Mouse (Mus musculus) hindbrain, postnatal 0 days (tissue): ENCODE results near the gene Dync1li2. TPM values are rescaled to one million over a fixed set of nuclear protein-coding genes. Genes with fewer than 3 reads are reported as not detected.

Source experiments
- ATAC-seq: fragments of 200-750 bp; cut with Nextera tagmentation; 2 replicates; pipeline ENCODE4 v1.8.0; 2017; ENCODE audit warnings: mild to moderate bottlenecking, moderate TSS enrichment, moderate library complexity
- DNase-seq: peaks from one replicate; pipeline ENCODE4 v3.0.0-alpha.2; 2015; ENCODE audit warnings: low spot score
- H3K27ac ChIP-seq: fragments of 300-500 bp; sonication (generic); 2 replicates; pipeline ENCODE4 v1.5.1; 2014; ENCODE audit warnings: mild to moderate bottlenecking
- H3K27me3 ChIP-seq: fragments of 300-500 bp; sonication (generic); 2 replicates; pipeline ENCODE4 v1.6.1; 2014; ENCODE audit warnings: low read length, mixed read lengths; ENCODE audit not compliant: insufficient read depth
- H3K36me3 ChIP-seq: fragments of 300-500 bp; sonication (generic); 2 replicates; pipeline ENCODE4 v1.6.1; 2014; ENCODE audit warnings: low read length, mixed read lengths; ENCODE audit not compliant: insufficient read depth
- H3K4me1 ChIP-seq: fragments of 300-500 bp; sonication (generic); 2 replicates; pipeline ENCODE4 v1.6.1; 2014; ENCODE audit warnings: antibody characterized with exemption, low read length, mixed read lengths; ENCODE audit not compliant: insufficient read depth
- H3K4me2 ChIP-seq: fragments of 300-500 bp; sonication (generic); 2 replicates; pipeline ENCODE4 v1.6.1; 2014; ENCODE audit warnings: low read depth, mild to moderate bottlenecking, low read length, moderate library complexity, mixed read lengths
- H3K4me3 ChIP-seq: fragments of 300-500 bp; sonication (generic); 2 replicates; pipeline ENCODE4 v1.5.1; 2014; ENCODE audit warnings: low read length
- H3K9ac ChIP-seq: fragments of 300-500 bp; sonication (generic); replicated peaks from 2 replicates; pipeline ENCODE4 v1.6.1; 2014; ENCODE audit warnings: mild to moderate bottlenecking, low read length, moderate library complexity, mixed read lengths
- H3K9me3 ChIP-seq: fragments of 300-500 bp; sonication (generic); 2 replicates; pipeline ENCODE4 v1.6.1; 2016; ENCODE audit warnings: low read length, mixed read lengths
- CTCF ChIP-seq: IDR thresholded peaks from 2 replicates; pipeline ENCODE4 v1.5.1; 2016; ENCODE audit warnings: antibody characterized with exemption, control low read depth, low read depth
- WGBS: fragments of 180-500 bp; shearing (Covaris S2); extraction: QIAGEN DNeasy Blood & Tissue Kit; methylation state at CpG from one replicate; pipeline ENCODE4 v1.1.7; 2014; 5-methylcytosine and 5-hydroxymethylcytosine counted together
- polyA plus RNA-seq: library from polyadenylated mRNA; unstranded; fragments of >200 nt; fragmentation: Nextera tagmentation; extraction: Ambion mirVana; gene quantifications from 2 replicates; pipeline ENCODE4 v1.2.1, GENCODE M21; 2015
- total RNA-seq: library from RNA; depleted of rRNA; stranded (reverse); fragments of >200 nt; gene quantifications from 2 replicates; pipeline ENCODE4 v1.2.3, GENCODE M21; 2014

Dync1li2 gene
- total and polyA plus RNA-seq, 2 experiments from 2014 or later: 59.0 to 71.1 TPM

- WGBS: 62% methylated on average over 7 of the region's 7 CpGs
Observed at GRCm38 (mm10) chr8:104387501-104387900, 55.3 kb downstream of the Dync1li2 start.

GRCm38 (mm10) chr8:104386693-104387092, 56.2 kb downstream of the Dync1li2 start:
- Histone ChIP-seq H3K4me3 (no peak overlapping the region), H3K4me1 (peaks cover 14% of the 10 kb centered on the region), H3K27ac (no peak overlapping the region), H3K36me3 (no peaks in the 10 kb centered on the region), H3K4me2 (no peak overlapping the region), H3K27me3 (no peaks in the 10 kb centered on the region), H3K9ac (no peak overlapping the region), H3K9me3 (no peaks in the 10 kb centered on the region)
- 19% methylated on average over 4 of the region's 4 CpGs for WGBS
- ATAC-seq (no peak), DNase-seq (no peak)
- TF ChIP-seq CTCF: no peak

More at GRCm38 (mm10) chr8:104387501-104387900, 55.3 kb downstream of the Dync1li2 start:
- Histone ChIP-seq H3K4me2 (no peak overlapping the region), H3K4me3 (no peak overlapping the region), H3K4me1 (peaks cover 11% of the 10 kb centered on the region), H3K9ac (no peak overlapping the region), H3K9me3 (no peaks in the 10 kb centered on the region), H3K27me3 (no peaks in the 10 kb centered on the region), H3K36me3 (no peaks in the 10 kb centered on the region), H3K27ac (no peak overlapping the region; the same call in 1 of the 2 replicates)
- ATAC-seq (no peak), DNase-seq (no peak)
- TF ChIP-seq CTCF: no peak

GRCm38 (mm10) chr8:104383977-104384376, 58.9 kb downstream of the Dync1li2 start:
- ATAC-seq: no peak
- H3K27ac ChIP-seq: peak overlapping the region; percentile 41; the same call in 1 of the 2 replicates
- H3K4me1 ChIP-seq: peaks cover 14% of the 10 kb centered on the region
- DNase-seq: no peak
- H3K9ac ChIP-seq: no peak overlapping the region
- H3K36me3 ChIP-seq: no peaks in the 10 kb centered on the region
- no peaks in the 10 kb centered on the region for H3K27me3 ChIP-seq
- no peaks in the 10 kb centered on the region for H3K9me3 ChIP-seq
- TF ChIP-seq CTCF: no peak
- WGBS: 59% methylated on average over 3 of the region's 3 CpGs
- H3K4me2 ChIP-seq: no peak overlapping the region
- H3K4me3 ChIP-seq: no peak overlapping the region

DNA sequence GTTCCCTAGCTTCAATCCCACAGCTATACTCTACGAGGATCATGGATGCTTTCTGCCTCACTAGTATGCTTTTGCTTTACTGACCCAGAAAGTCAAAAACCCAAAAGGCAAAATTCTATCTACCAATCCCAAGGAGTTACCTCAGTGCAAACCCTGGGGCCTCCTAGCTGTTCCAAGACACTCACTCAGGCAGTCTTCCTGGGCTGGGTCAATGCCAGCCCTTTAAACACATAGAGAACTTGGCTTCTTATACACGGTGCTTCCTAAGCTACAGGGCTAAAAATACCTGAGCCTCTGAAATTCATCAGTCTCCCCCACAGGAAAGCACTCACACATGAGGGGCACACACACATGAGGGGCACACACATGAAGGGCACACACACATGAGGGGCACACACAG, 59.6 kb downstream of the Dync1li2 start:
- Histone ChIP-seq H3K27ac (no peak overlapping the region), H3K36me3 (no peaks in the 10 kb centered on the region), H3K9me3 (no peaks in the 10 kb centered on the region), H3K4me3 (no peak overlapping the region), H3K27me3 (no peaks in the 10 kb centered on the region), H3K4me1 (peaks cover 14% of the 10 kb centered on the region), H3K9ac (no peak overlapping the region), H3K4me2 (no peak overlapping the region)
- ATAC-seq: no peak
- DNase-seq: no peak
- WGBS: 52% methylated on average over 2 of the region's 2 CpGs
- no peak for TF ChIP-seq CTCF

- no peak for DNase-seq
- peak overlapping the region; percentile 42; the same call in 1 of the 2 replicates for H3K27ac ChIP-seq
- H3K4me1 ChIP-seq: peaks cover 14% of the 10 kb centered on the region
- H3K9ac ChIP-seq: no peak overlapping the region
- WGBS: 72% methylated on average over 5 of the region's 5 CpGs
- ATAC-seq: 0 out of 2 replicates have a peak, but pooled peaks have one; percentile 27
- H3K27me3 ChIP-seq: no peaks in the 10 kb centered on the region
- no peak overlapping the region for H3K4me2 ChIP-seq
- TF ChIP-seq CTCF: no peak
- H3K36me3 ChIP-seq: no peaks in the 10 kb centered on the region
- no peak overlapping the region for H3K4me3 ChIP-seq
- no peaks in the 10 kb centered on the region for H3K9me3 ChIP-seq
Observed at GRCm38 (mm10) chr8:104380961-104381411, 61.9 kb downstream of the Dync1li2 start.

GRCm38 (mm10) chr8:104380269-104380668, 62.6 kb downstream of the Dync1li2 start:
- WGBS: 86% methylated on average over 7 of the region's 7 CpGs
- no peak for ATAC-seq

DNA sequence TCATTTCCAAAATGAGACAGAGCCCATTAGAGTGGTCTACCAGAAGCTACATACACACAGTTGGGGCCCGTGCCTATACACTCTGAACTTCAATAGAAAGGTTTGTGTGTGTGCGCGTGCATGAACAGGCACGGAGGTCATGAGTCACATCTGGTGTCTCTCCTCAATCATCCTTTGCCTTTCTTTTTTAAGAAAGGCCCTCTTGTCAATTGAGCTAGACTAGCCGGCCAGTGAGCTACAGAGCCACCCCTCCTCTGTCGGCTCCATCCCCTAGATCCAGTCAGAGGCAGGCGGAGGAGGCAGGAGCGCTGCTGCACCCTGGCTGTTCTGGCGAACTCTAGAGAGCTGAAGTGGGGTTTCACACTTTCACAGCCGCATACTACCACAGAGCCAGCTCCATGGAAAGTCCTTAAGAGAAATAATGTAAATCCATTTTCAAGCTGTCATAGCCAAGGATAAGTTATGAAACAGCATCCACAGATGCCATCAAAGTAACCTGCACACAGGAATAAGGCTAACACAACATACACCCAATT, 63.5 kb downstream of the Dync1li2 start:
- H3K9me3 ChIP-seq: no peaks in the 10 kb centered on the region
- H3K27ac ChIP-seq: no peak overlapping the region
- H3K4me1 ChIP-seq: peaks cover 23% of the 10 kb centered on the region
- no peaks in the 10 kb centered on the region for H3K36me3 ChIP-seq
- no peak overlapping the region for H3K4me3 ChIP-seq
- ATAC-seq: no peak
- DNase-seq: no peak
- no peak for TF ChIP-seq CTCF
- H3K4me2 ChIP-seq: no peak overlapping the region
- H3K9ac ChIP-seq: no peak overlapping the region
- H3K27me3 ChIP-seq: no peaks in the 10 kb centered on the region
- 39% methylated on average over 10 of the region's 10 CpGs for WGBS

More at GRCm38 (mm10) chr8:104380269-104380668, 62.6 kb downstream of the Dync1li2 start:
- no peak for DNase-seq
- no peak overlapping the region for H3K9ac ChIP-seq
- H3K4me1 ChIP-seq: peaks cover 18% of the 10 kb centered on the region
- H3K27me3 ChIP-seq: no peaks in the 10 kb centered on the region
- no peak overlapping the region for H3K4me2 ChIP-seq
- no peaks in the 10 kb centered on the region for H3K36me3 ChIP-seq
- H3K4me3 ChIP-seq: no peak overlapping the region
- no peak for TF ChIP-seq CTCF
- no peaks in the 10 kb centered on the region for H3K9me3 ChIP-seq
- H3K27ac ChIP-seq: no peak overlapping the region
